Mouse (Mus musculus): ENCODE data around the gene Jpt1. TPM values are rescaled to one million over a fixed set of nuclear protein-coding genes. Genes with fewer than 3 reads are reported as not detected.
A peak's percentile ranks its signal among the peaks of the same experiment; 100 is the strongest.

Jpt1 gene
- polyA plus RNA-seq, 1 experiment, result 86.6 TPM

- Histone ChIP-seq H3K36me3 (ENCODE audit: control insufficient read depth) (no peaks in the 10 kb centered on the region), H3K4me3 (replicated peaks) (no peak overlapping the region), H3K4me1 (ENCODE audit: control insufficient read depth) (no peaks in the 10 kb centered on the region), H3K9me3 (ENCODE audit: control insufficient read depth, low read length) (peaks cover 10% of the 10 kb centered on the region), H3K27me3 (ENCODE audit: control insufficient read depth) (peaks cover 2% of the 10 kb centered on the region)
- no peak for TF ChIP-seq TAL1 (IDR thresholded peaks at IDR 0.05; ENCODE audit: low read length)
Observed at GRCm38 (mm10) chr11:115452281-115452860, 61.8 kb downstream of the Jpt1 start.

- Histone ChIP-seq H3K36me3 (ENCODE audit: control insufficient read depth) (no peaks in the 10 kb centered on the region), H3K4me1 (ENCODE audit: control insufficient read depth) (no peaks in the 10 kb centered on the region), H3K4me3 (replicated peaks) (no peak overlapping the region), H3K9me3 (ENCODE audit: control insufficient read depth, low read length) (peaks cover 10% of the 10 kb centered on the region), H3K27me3 (ENCODE audit: control insufficient read depth) (peaks cover 2% of the 10 kb centered on the region)
- TF ChIP-seq TAL1 (IDR thresholded peaks at IDR 0.05; ENCODE audit: low read length) (no peak), GATA1 (IDR thresholded peaks at IDR 0.05; ENCODE audit: low read length) (no peak)
Observed at GRCm38 (mm10) chr11:115451781-115452241, 62.4 kb downstream of the Jpt1 start.

DNA sequence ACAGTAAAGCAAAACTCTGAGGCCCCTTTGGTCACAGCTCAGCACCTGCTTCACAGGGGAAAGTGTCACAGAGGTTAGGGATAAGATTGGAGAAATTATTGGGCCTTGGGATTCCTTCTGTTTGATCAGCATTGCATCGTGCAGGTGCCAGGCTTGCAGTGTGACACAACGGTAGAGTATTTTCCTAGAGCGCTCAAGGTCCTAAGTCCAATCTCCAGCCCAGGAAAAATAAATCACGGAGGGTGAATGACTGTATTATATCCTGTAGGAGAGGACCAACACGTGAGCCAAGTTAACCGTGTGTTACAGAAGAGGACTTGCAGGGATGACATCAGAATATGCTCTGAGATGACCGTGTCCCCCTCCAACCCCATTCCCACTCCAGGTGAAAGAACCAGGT, 64.0 kb downstream of the Jpt1 start:
- H3K36me3 ChIP-seq (ENCODE audit: control insufficient read depth), result no peaks in the 10 kb centered on the region
- H3K4me1 ChIP-seq (ENCODE audit: control insufficient read depth), result no peaks in the 10 kb centered on the region
- no peak for TF ChIP-seq GATA1 (IDR thresholded peaks at IDR 0.05; ENCODE audit: low read length)
- TF ChIP-seq TAL1 (IDR thresholded peaks at IDR 0.05; ENCODE audit: low read length), result no peak
- peaks cover 5% of the 10 kb centered on the region for H3K9me3 ChIP-seq (ENCODE audit: control insufficient read depth, low read length)
- H3K4me3 ChIP-seq (replicated peaks), result no peak overlapping the region
- H3K27me3 ChIP-seq (ENCODE audit: control insufficient read depth), result peaks cover 2% of the 10 kb centered on the region

- Histone ChIP-seq H3K4me3 (replicated peaks) (no peak overlapping the region), H3K9me3 (ENCODE audit: control insufficient read depth, low read length) (no peaks in the 10 kb centered on the region), H3K27me3 (ENCODE audit: control insufficient read depth) (peaks cover 5% of the 10 kb centered on the region), H3K36me3 (ENCODE audit: control insufficient read depth) (no peaks in the 10 kb centered on the region), H3K4me1 (ENCODE audit: control insufficient read depth) (no peaks in the 10 kb centered on the region)
- TF ChIP-seq GATA1 (IDR thresholded peaks at IDR 0.05; ENCODE audit: low read length), result no peak
- TF ChIP-seq TAL1 (IDR thresholded peaks at IDR 0.05; ENCODE audit: low read length), result no peak
Observed at GRCm38 (mm10) chr11:115448998-115449397, 65.2 kb downstream of the Jpt1 start.

DNA sequence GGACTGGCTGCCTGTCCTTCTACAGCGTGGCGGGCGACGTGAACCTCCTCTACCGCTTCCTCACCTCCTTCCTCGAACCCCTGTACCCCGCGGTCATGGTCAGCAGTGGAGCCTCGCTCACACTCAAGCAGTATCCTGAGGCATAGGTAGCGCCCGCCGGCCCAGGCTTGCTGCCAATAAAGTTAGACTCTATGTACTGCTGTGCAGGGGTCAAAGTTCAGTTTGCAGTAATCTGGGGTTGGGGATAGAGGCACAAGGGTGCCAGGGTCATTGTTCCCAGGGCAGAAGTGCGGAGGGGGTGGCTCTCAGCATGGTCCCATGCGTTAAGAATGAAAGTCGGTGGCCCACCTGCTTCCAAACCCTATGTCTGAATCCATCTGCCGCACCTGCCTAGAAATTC, 66.1 kb downstream of the Jpt1 start:
- Histone ChIP-seq H3K4me1 (ENCODE audit: control insufficient read depth) (no peaks in the 10 kb centered on the region), H3K4me3 (replicated peaks) (peak overlapping the region; percentile 33), H3K9me3 (ENCODE audit: control insufficient read depth, low read length) (no peaks in the 10 kb centered on the region), H3K36me3 (ENCODE audit: control insufficient read depth) (no peaks in the 10 kb centered on the region), H3K27me3 (ENCODE audit: control insufficient read depth) (peaks cover 3% of the 10 kb centered on the region; the same call in 1 of the 2 replicates)
- no peak for TF ChIP-seq GATA1 (IDR thresholded peaks at IDR 0.05; ENCODE audit: low read length)
- TF ChIP-seq TAL1 (IDR thresholded peaks at IDR 0.05; ENCODE audit: low read length), result no peak

Other genes starting within 250 kb of the Jpt1 start
- gene Grin2c, start 247.1 kb downstream of the Jpt1 start, polyA plus RNA-seq (2012), result 0.01 TPM in 2 replicates
- gene Fdxr, start 237.3 kb downstream of the Jpt1 start, polyA plus RNA-seq (2012), result 1.3 and 1.5 TPM in 2 replicates
- 0.01 TPM in 1 of 2 replicates, not detected in the other for gene Fads6, start 216.7 kb downstream of the Jpt1 start, polyA plus RNA-seq (2012)
- gene Otop2, start 207.2 kb downstream of the Jpt1 start, polyA plus RNA-seq (2012), result not detected in 2 replicates
- not detected in 2 replicates for gene Ush1g, start 192.3 kb downstream of the Jpt1 start, polyA plus RNA-seq (2012)
- gene Otop3, start 179.7 kb downstream of the Jpt1 start, polyA plus RNA-seq (2012), result not detected in 2 replicates
- gene Hid1, start 146.6 kb downstream of the Jpt1 start, polyA plus RNA-seq (2012), result 0.03 TPM in 1 of 2 replicates, not detected in the other
- gene Cdr2l, start 132.5 kb downstream of the Jpt1 start, polyA plus RNA-seq (2012), result 0.01 TPM in 1 of 2 replicates, not detected in the other
- 5.7 and 6.6 TPM in 2 replicates for gene Mrpl58, start 110.6 kb downstream of the Jpt1 start, polyA plus RNA-seq (2012)
- 19.5 and 23.1 TPM in 2 replicates for gene Atp5h, start 94.4 kb downstream of the Jpt1 start, polyA plus RNA-seq (2012)
- 1.3 and 1.9 TPM in 2 replicates for gene Kctd2, start 94.3 kb downstream of the Jpt1 start, polyA plus RNA-seq (2012)
- gene Trim80, start 73.8 kb downstream of the Jpt1 start, polyA plus RNA-seq (2012), result not detected in 2 replicates
- 0.02 TPM in 1 of 2 replicates, not detected in the other for gene Slc16a5, start 51.9 kb downstream of the Jpt1 start, polyA plus RNA-seq (2012)
- gene Armc7, start 38.7 kb downstream of the Jpt1 start, polyA plus RNA-seq (2012), result 0.73 and 0.87 TPM in 2 replicates
- 4.8 and 6.4 TPM in 2 replicates for gene Nt5c, start 22.5 kb downstream of the Jpt1 start, polyA plus RNA-seq (2012)
- 31.3 and 32.9 TPM in 2 replicates for gene Sumo2, start 21.9 kb upstream of the Jpt1 start, polyA plus RNA-seq (2012)
- 2.8 and 4.0 TPM in 2 replicates for gene Nup85, start 50.0 kb upstream of the Jpt1 start, polyA plus RNA-seq (2012)
- gene Mrps7, start 89.5 kb upstream of the Jpt1 start, polyA plus RNA-seq (2012), result 5.1 and 6.7 TPM in 2 replicates
- gene Gga3, start 89.7 kb upstream of the Jpt1 start, polyA plus RNA-seq (2012), result 0.78 and 0.93 TPM in 2 replicates
- 3.6 and 4.8 TPM in 2 replicates for gene Mif4gd, start 98.6 kb upstream of the Jpt1 start, polyA plus RNA-seq (2012)
- 0.99 and 1.3 TPM in 2 replicates for gene Slc25a19, start 113.9 kb upstream of the Jpt1 start, polyA plus RNA-seq (2012)
- 3.4 and 3.8 TPM in 2 replicates for gene Grb2, start 194.2 kb upstream of the Jpt1 start, polyA plus RNA-seq (2012)